Comparison of ENCODE assay signal across 26 mouse cellular contexts in the genomic region with DNA sequence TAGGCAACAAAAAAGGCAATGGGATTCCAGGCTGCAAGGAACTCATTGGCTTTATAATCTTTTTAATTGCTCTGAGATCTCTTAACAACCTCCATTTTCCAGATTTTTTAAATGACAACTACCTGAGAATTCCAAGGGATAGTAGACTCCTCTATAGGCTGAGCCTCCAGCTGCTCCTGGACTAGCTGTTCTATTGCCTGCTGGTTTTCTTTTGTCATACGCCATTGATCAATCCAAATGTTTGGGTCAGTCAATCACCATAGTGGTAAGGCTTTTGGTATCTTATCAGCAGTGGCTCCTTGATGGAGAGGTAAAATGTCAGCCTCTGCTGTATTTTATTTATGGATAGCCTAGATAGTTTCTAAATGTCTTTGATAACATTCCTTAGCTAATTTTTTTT. TPM values are rescaled to one million over a fixed set of nuclear protein-coding genes. Genes with fewer than 3 reads are reported as not detected.
DNase-seq lines count a peak whose midpoint lies in the region; ATAC-seq lines count a peak whose summit lies in the region.
"Had no signal": no experiment of that assay in that cellular context is flagged by ENCODE, and none has a peak within 500 bp of the region (broad histone marks: within the 10 kb centered on the region; RNA-seq: fewer than 3 reads in every experiment).

No protein-coding gene starts in this region.

- 54% methylated on average over 1 of the region's 1 CpGs for WGBS in midbrain, embryonic 11.5 days
- WGBS in midbrain, embryonic 10.5 days: 63% methylated on average over 1 of the region's 1 CpGs
- 64% methylated on average over 1 of the region's 1 CpGs for WGBS in forebrain, embryonic 14.5 days

- H3K4me2 ChIP-seq in midbrain, embryonic 11.5 days: no peak overlapping the region
- no peak overlapping the region for H3K4me2 ChIP-seq in forebrain, embryonic 14.5 days (ENCODE audit: low read length)
- H3K4me2 ChIP-seq: embryonic facial prominence, embryonic 13.5 days; embryonic facial prominence, embryonic 15.5 days; forebrain, embryonic 12.5 days; forebrain, embryonic 15.5 days had no signal

- intact Hi-C loops in heart, postnatal 14 days (cut with DNase I): no loop called here

- H3K27ac ChIP-seq in midbrain, embryonic 11.5 days (ENCODE audit: low read depth, low read length): no peak overlapping the region
- H3K27ac ChIP-seq in midbrain, embryonic 10.5 days (replicated peaks): no peak overlapping the region
- no peak overlapping the region for H3K27ac ChIP-seq in forebrain, embryonic 14.5 days (ENCODE audit: low read depth, low read length)
- H3K27ac ChIP-seq: embryonic facial prominence, embryonic 13.5 days; embryonic facial prominence, embryonic 15.5 days; forebrain, embryonic 10.5 days; forebrain, embryonic 12.5 days; forebrain, embryonic 15.5 days had no signal

- H3K4me3 ChIP-seq in midbrain, embryonic 11.5 days (ENCODE audit: low read depth, low read length): no peak overlapping the region
- no peak overlapping the region for H3K4me3 ChIP-seq in midbrain, embryonic 10.5 days
- no peak overlapping the region for H3K4me3 ChIP-seq in forebrain, embryonic 14.5 days (ENCODE audit: low read depth, low read length)
- H3K4me3 ChIP-seq: embryonic facial prominence, embryonic 13.5 days; embryonic facial prominence, embryonic 15.5 days; erythroblast, embryonic 14.5 days; forebrain, embryonic 10.5 days; forebrain, embryonic 12.5 days; forebrain, embryonic 15.5 days had no signal

- H3K27me3 ChIP-seq in midbrain, embryonic 11.5 days (ENCODE audit: control insufficient read depth, insufficient read depth, low read length): no peaks in the 10 kb centered on the region
- H3K27me3 ChIP-seq in midbrain, embryonic 10.5 days (ENCODE audit: low read depth, poor library complexity, severe bottlenecking): no peaks in the 10 kb centered on the region
- no peaks in the 10 kb centered on the region for H3K27me3 ChIP-seq in forebrain, embryonic 14.5 days (replicated peaks; ENCODE audit: control insufficient read depth, insufficient read depth, low read length)
- H3K27me3 ChIP-seq: CH12.LX; embryonic facial prominence, embryonic 13.5 days; embryonic facial prominence, embryonic 15.5 days; forebrain, embryonic 12.5 days; forebrain, embryonic 15.5 days had no signal

- DNase-seq in heart, adult 11 months: peak; percentile 83
- no peak for DNase-seq in heart, postnatal 14 days
- no peak for DNase-seq in midbrain, embryonic 11.5 days (ENCODE audit: low spot score, missing footprints)
- no peak for DNase-seq in midbrain, embryonic 10.5 days (ENCODE audit: low spot score)
- peak; percentile 50 for DNase-seq in ZHBTc4 (ENCODE audit: low read depth, low spot score)
- no peak for DNase-seq in forebrain, embryonic 14.5 days (ENCODE audit: low spot score)
- DNase-seq: adrenal gland, adult 2 months; adrenal gland, postnatal 10 days; adrenal gland, postnatal 25 days; B cell, adult 2 months; cerebellum, adult 11 months; cerebellum, adult 18-20 months; cerebellum, adult 8-10 months; cerebellum, adult 9-11 months; cerebellum, postnatal 14 days; cerebellum, postnatal 36 days; embryo, embryonic 11 days; forebrain, postnatal 0 days had no signal

- peak; percentile 31; the same call in 1 of the 2 replicates for ATAC-seq in midbrain, embryonic 11.5 days (ENCODE audit: low FRiP score)
- no peak for ATAC-seq in forebrain, embryonic 14.5 days
- ATAC-seq: CD4-positive, CD25-positive, alpha-beta regulatory T cell, adult 4 months; forebrain, embryonic 15.5 days; forebrain, postnatal 0 days had no signal

- H3K36me3 ChIP-seq in midbrain, embryonic 11.5 days (ENCODE audit: control insufficient read depth, insufficient read depth, low read length): no peaks in the 10 kb centered on the region
- H3K36me3 ChIP-seq in midbrain, embryonic 10.5 days: no peaks in the 10 kb centered on the region
- H3K36me3 ChIP-seq in forebrain, embryonic 14.5 days (ENCODE audit: control insufficient read depth, insufficient read depth, low read length): no peaks in the 10 kb centered on the region
- H3K36me3 ChIP-seq: embryonic facial prominence, embryonic 13.5 days; embryonic facial prominence, embryonic 15.5 days; forebrain, embryonic 10.5 days; forebrain, embryonic 12.5 days; forebrain, embryonic 15.5 days had no signal

- H3K9me3 ChIP-seq in midbrain, embryonic 11.5 days (ENCODE audit: control insufficient read depth, low read length): 0 out of 2 replicates have a peak, but pooled peaks cover 3% of the 10 kb centered on the region
- peaks cover 6% of the 10 kb centered on the region; the same call in 1 of the 2 replicates for H3K9me3 ChIP-seq in midbrain, embryonic 10.5 days (replicated peaks)
- H3K9me3 ChIP-seq in forebrain, embryonic 14.5 days (replicated peaks; ENCODE audit: control insufficient read depth, low read length): peaks cover 19% of the 10 kb centered on the region; the same call in 1 of the 2 replicates
- H3K9me3 ChIP-seq: embryonic facial prominence, embryonic 15.5 days had no signal

- H3K4me1 ChIP-seq in midbrain, embryonic 11.5 days (ENCODE audit: control insufficient read depth, insufficient read depth, low read length): no peaks in the 10 kb centered on the region
- H3K4me1 ChIP-seq in midbrain, embryonic 10.5 days: no peaks in the 10 kb centered on the region
- H3K4me1 ChIP-seq in forebrain, embryonic 14.5 days (ENCODE audit: control insufficient read depth, insufficient read depth, low read length): no peaks in the 10 kb centered on the region
- H3K4me1 ChIP-seq: embryonic facial prominence, embryonic 13.5 days; embryonic facial prominence, embryonic 15.5 days; forebrain, embryonic 10.5 days; forebrain, embryonic 12.5 days; forebrain, embryonic 15.5 days had no signal

- H3K9ac ChIP-seq in midbrain, embryonic 11.5 days (ENCODE audit: low read length): no peak overlapping the region
- no peak overlapping the region for H3K9ac ChIP-seq in forebrain, embryonic 14.5 days (ENCODE audit: low read length)
- H3K9ac ChIP-seq: embryonic facial prominence, embryonic 13.5 days; embryonic facial prominence, embryonic 15.5 days; forebrain, embryonic 12.5 days; forebrain, embryonic 15.5 days; forebrain, postnatal 0 days had no signal

RNA-seq across cellular contexts. Expression of gene Zfp985, which starts 44.6 kb away (rescaled TPM):
- total RNA-seq in heart, postnatal 14 days (2021): under 1 TPM; 0.20 to 0.33 TPM
- 0.11 and 0.12 TPM in 2 replicates for polyA plus RNA-seq in midbrain, embryonic 11.5 days (2014; fragmentation: Nextera tagmentation; extraction: Ambion mirVana)
- 0.06 and 0.23 TPM in 2 replicates for polyA plus RNA-seq in midbrain, embryonic 10.5 days (2016; fragmentation: Nextera tagmentation; extraction: Ambion mirVana)
- polyA plus RNA-seq in forebrain, embryonic 14.5 days (2014; fragmentation: Nextera tagmentation; extraction: Ambion mirVana): 0.06 TPM in 1 of 2 replicates, not detected in the other
- total RNA-seq: CH12.LX had no signal
- polyA plus RNA-seq: adrenal gland, adult 2 months; erythroblast, embryonic 14.5 days; forebrain, postnatal 0 days had no signal

RNA-seq across cellular contexts. Expression of gene Zfp979, which starts 44.6 kb away (rescaled TPM):
- 1 to 10 TPM; 3.2 to 3.3 TPM for total RNA-seq in heart, postnatal 14 days (2021)
- polyA plus RNA-seq in midbrain, embryonic 11.5 days (2014; fragmentation: Nextera tagmentation; extraction: Ambion mirVana): 2.8 and 3.1 TPM in 2 replicates
- 2.6 and 2.7 TPM in 2 replicates for polyA plus RNA-seq in midbrain, embryonic 10.5 days (2016; fragmentation: Nextera tagmentation; extraction: Ambion mirVana)
- 1.4 and 1.8 TPM in 2 replicates for polyA plus RNA-seq in forebrain, embryonic 14.5 days (2014; fragmentation: Nextera tagmentation; extraction: Ambion mirVana)
- polyA plus RNA-seq: adrenal gland, adult 2 months had no signal

RNA-seq across cellular contexts. Expression of gene Gm16503, which starts 57.7 kb away (rescaled TPM):
- under 1 TPM; 0.26 to 0.27 TPM for total RNA-seq in heart, postnatal 14 days (2021)
- 0.15 and 0.29 TPM in 2 replicates for polyA plus RNA-seq in midbrain, embryonic 11.5 days (2014; fragmentation: Nextera tagmentation; extraction: Ambion mirVana)
- 0.46 and 0.47 TPM in 2 replicates for polyA plus RNA-seq in midbrain, embryonic 10.5 days (2016; fragmentation: Nextera tagmentation; extraction: Ambion mirVana)
- 0.12 and 0.13 TPM in 2 replicates for polyA plus RNA-seq in forebrain, embryonic 14.5 days (2014; fragmentation: Nextera tagmentation; extraction: Ambion mirVana)
- total RNA-seq: CH12.LX had no signal
- polyA plus RNA-seq: adrenal gland, adult 2 months; erythroblast, embryonic 14.5 days had no signal

Comparison
In these comparisons a context has a peak if more than half of its experiments do, and no peak if none do; other contexts are left out.
1. DNase-seq: peak in heart, adult 11 months (single experiment) and ZHBTc4 (single experiment); none in heart, postnatal 14 days (0 of 2), midbrain, embryonic 11.5 days (single experiment), midbrain, embryonic 10.5 days (single experiment) and forebrain, embryonic 14.5 days (single experiment).